Mouse (Mus musculus) ZHBTc4 (cell line): ENCODE results near the gene Taf3.

Experiments
- DNase-seq: peaks from one replicate; pipeline ENCODE4 v3.0.0-alpha.2; 2011; ENCODE audit warnings: low read depth, low spot score

Taf3 gene

GRCm38 (mm10) chr2:9956546-9956945, 91.8 kb downstream of the Taf3 start:
- DNase-seq, result no peak

GRCm38 (mm10) chr2:9955576-9956535, 92.5 kb downstream of the Taf3 start:
- peak; percentile 64 for DNase-seq

- DNase-seq, result no peak
Observed at GRCm38 (mm10) chr2:9946739-9947138, 101.7 kb downstream of the Taf3 start.

GRCm38 (mm10) chr2:9945611-9946010, 102.8 kb downstream of the Taf3 start:
- DNase-seq, result no peak

GRCm38 (mm10) chr2:9943011-9943410, 105.4 kb downstream of the Taf3 start:
- no peak for DNase-seq

GRCm38 (mm10) chr2:9939250-9939649, 109.1 kb downstream of the Taf3 start:
- DNase-seq, result peak; percentile 27

- DNase-seq, result peak; percentile 38
Observed at GRCm38 (mm10) chr2:9935965-9936364, 112.4 kb downstream of the Taf3 start.

GRCm38 (mm10) chr2:9926905-9927283, 121.5 kb downstream of the Taf3 start:
- no peak for DNase-seq

GRCm38 (mm10) chr2:9926194-9926904, 122.0 kb downstream of the Taf3 start:
- DNase-seq, result no peak

GRCm38 (mm10) chr2:9918691-9919471, 129.5 kb downstream of the Taf3 start:
- no peak for DNase-seq

GRCm38 (mm10) chr2:9917602-9918001, 130.8 kb downstream of the Taf3 start:
- DNase-seq, result no peak

- no peak for DNase-seq
Observed at GRCm38 (mm10) chr2:9905995-9906394, 142.4 kb downstream of the Taf3 start.

- DNase-seq, result peak; percentile 57
Observed at GRCm38 (mm10) chr2:9903854-9904560, 144.4 kb downstream of the Taf3 start.

GRCm38 (mm10) chr2:9897846-9898245, 150.6 kb downstream of the Taf3 start:
- no peak for DNase-seq

- peak; percentile 19 for DNase-seq
Observed at GRCm38 (mm10) chr2:9896097-9896770, 152.2 kb downstream of the Taf3 start.

GRCm38 (mm10) chr2:9894836-9895593, 153.4 kb downstream of the Taf3 start:
- no peak for DNase-seq

- DNase-seq, result no peak
Observed at GRCm38 (mm10) chr2:9893272-9893953, 155.0 kb downstream of the Taf3 start.

- DNase-seq, result no peak
Observed at GRCm38 (mm10) chr2:9892541-9892940, 155.9 kb downstream of the Taf3 start.

- DNase-seq, result no peak
Observed at GRCm38 (mm10) chr2:9890906-9891305, 157.5 kb downstream of the Taf3 start.
